Mouse (Mus musculus): ENCODE measurements around the gene Amotl1.

DNA sequence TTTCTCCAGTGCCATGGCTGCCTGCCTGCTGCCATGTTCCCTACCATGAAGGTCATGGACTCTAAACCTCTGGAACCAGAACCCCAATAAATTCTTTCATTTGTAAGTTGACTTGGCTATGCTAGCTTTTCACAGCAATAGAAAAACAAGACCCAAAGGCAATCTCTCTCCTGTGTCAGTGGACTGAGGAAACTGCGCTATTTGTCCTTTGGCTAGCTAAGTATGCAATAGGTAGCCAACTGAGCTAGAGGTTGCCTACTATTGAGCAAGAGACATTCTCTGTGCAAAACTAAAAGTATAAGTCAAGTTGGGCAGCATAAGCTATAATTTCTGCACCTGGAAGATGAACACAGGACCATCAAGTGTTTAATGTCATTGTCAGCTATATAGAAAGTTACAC, 1.8 kb upstream of the Amotl1 start:
- TF ChIP-seq CTCF (IDR thresholded peaks at IDR 0.05; ENCODE audit: low read depth) (no peak), EP300 (IDR thresholded peaks at IDR 0.05; ENCODE audit: low read depth) (no peak)

All from heart, postnatal 0 days (tissue).